ENCODE assay signal across 17 mouse cellular contexts in the genomic region with DNA sequence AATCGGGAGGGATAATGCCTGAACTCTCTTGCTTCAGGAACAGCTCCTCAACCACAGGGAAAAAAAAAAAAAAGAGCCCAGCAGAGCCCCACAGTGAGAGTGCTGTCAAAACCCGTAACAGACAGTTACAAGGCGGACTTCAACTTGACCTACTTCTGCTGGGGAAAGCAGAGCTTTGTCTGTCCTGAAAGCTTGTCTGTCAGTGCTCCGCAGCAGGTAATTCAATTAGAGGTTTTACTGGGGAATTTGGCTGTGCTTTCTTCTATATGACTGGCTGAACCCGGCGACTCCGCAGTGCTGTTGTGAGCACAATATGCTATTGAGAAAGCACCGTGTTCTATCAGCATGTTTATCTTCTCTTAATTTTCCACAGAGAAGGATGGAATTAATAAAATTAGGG.
DNase-seq lines count a peak whose midpoint lies in the region; ATAC-seq lines count a peak whose summit lies in the region.
"Had no signal": no experiment of that assay in that cellular context is flagged by ENCODE, and none has a peak within 500 bp of the region (broad histone marks: within the 10 kb centered on the region; RNA-seq: fewer than 3 reads in every experiment).

No protein-coding gene starts in this region.

- no peaks in the 10 kb centered on the region for H3K9me3 ChIP-seq in midbrain, embryonic 12.5 days
- no peaks in the 10 kb centered on the region for H3K9me3 ChIP-seq in midbrain, embryonic 11.5 days (ENCODE audit: control insufficient read depth, low read length)
- no peaks in the 10 kb centered on the region for H3K9me3 ChIP-seq in embryonic facial prominence, embryonic 13.5 days
- H3K9me3 ChIP-seq in hindbrain, embryonic 12.5 days (replicated peaks): no peaks in the 10 kb centered on the region
- H3K9me3 ChIP-seq: limb, embryonic 12.5 days had no signal

- H3K4me1 ChIP-seq in midbrain, embryonic 12.5 days: peaks cover 21% of the 10 kb centered on the region
- H3K4me1 ChIP-seq in midbrain, embryonic 11.5 days (ENCODE audit: control insufficient read depth, insufficient read depth, low read length): peaks cover 14% of the 10 kb centered on the region
- H3K4me1 ChIP-seq in embryonic facial prominence, embryonic 13.5 days: peaks cover 39% of the 10 kb centered on the region
- peaks cover 20% of the 10 kb centered on the region for H3K4me1 ChIP-seq in hindbrain, embryonic 12.5 days
- H3K4me1 ChIP-seq: megakaryocyte, embryonic 14.5 days had no signal

- no peak overlapping the region for H3K27ac ChIP-seq in midbrain, embryonic 12.5 days (replicated peaks)
- H3K27ac ChIP-seq in midbrain, embryonic 11.5 days (ENCODE audit: low read depth, low read length): no peak overlapping the region
- peak overlapping the region; percentile 71 for H3K27ac ChIP-seq in embryonic facial prominence, embryonic 13.5 days
- no peak overlapping the region for H3K27ac ChIP-seq in hindbrain, embryonic 12.5 days
- H3K27ac ChIP-seq: layer of hippocampus, adult 2 months; limb, embryonic 12.5 days had no signal

- no peak overlapping the region for H3K4me3 ChIP-seq in midbrain, embryonic 12.5 days
- no peak overlapping the region for H3K4me3 ChIP-seq in midbrain, embryonic 11.5 days (ENCODE audit: low read depth, low read length)
- peak overlapping the region; percentile 11; the same call in 1 of the 2 replicates for H3K4me3 ChIP-seq in embryonic facial prominence, embryonic 13.5 days
- H3K4me3 ChIP-seq in hindbrain, embryonic 12.5 days: no peak overlapping the region
- H3K4me3 ChIP-seq: erythroblast, embryonic 14.5 days; layer of hippocampus, adult 2 months; limb, embryonic 12.5 days; megakaryocyte, embryonic 14.5 days had no signal

- ATAC-seq in midbrain, embryonic 12.5 days (ENCODE audit: low FRiP score, low read depth): no peak
- ATAC-seq in midbrain, embryonic 11.5 days (ENCODE audit: low FRiP score): no peak
- no peak for ATAC-seq in embryonic facial prominence, embryonic 13.5 days (ENCODE audit: insufficient number of reproducible peaks, insufficient read depth, low FRiP score, low TSS enrichment, low read depth)
- no peak for ATAC-seq in hindbrain, embryonic 12.5 days (ENCODE audit: low FRiP score)
- ATAC-seq in erythroid progenitor cell, adult 5-6 weeks (replicated peaks; ENCODE audit: low FRiP score, poor library complexity, severe bottlenecking): no peak

- no peaks in the 10 kb centered on the region for H3K36me3 ChIP-seq in midbrain, embryonic 12.5 days
- H3K36me3 ChIP-seq in midbrain, embryonic 11.5 days (ENCODE audit: control insufficient read depth, insufficient read depth, low read length): no peaks in the 10 kb centered on the region
- no peaks in the 10 kb centered on the region for H3K36me3 ChIP-seq in embryonic facial prominence, embryonic 13.5 days
- no peaks in the 10 kb centered on the region for H3K36me3 ChIP-seq in hindbrain, embryonic 12.5 days
- H3K36me3 ChIP-seq: limb, embryonic 12.5 days had no signal

- H3K4me2 ChIP-seq in midbrain, embryonic 12.5 days (replicated peaks): peak overlapping the region; percentile 22; the same call in 1 of the 2 replicates
- H3K4me2 ChIP-seq in midbrain, embryonic 11.5 days: no peak overlapping the region
- H3K4me2 ChIP-seq in embryonic facial prominence, embryonic 13.5 days: peak overlapping the region; percentile 42
- peak overlapping the region; percentile 4; the same call in 1 of the 2 replicates for H3K4me2 ChIP-seq in hindbrain, embryonic 12.5 days (replicated peaks)
- H3K4me2 ChIP-seq: limb, embryonic 12.5 days had no signal

- WGBS in midbrain, embryonic 12.5 days: 27% methylated on average over 8 of the region's 8 CpGs
- WGBS in midbrain, embryonic 11.5 days: 32% methylated on average over 8 of the region's 8 CpGs
- WGBS in embryonic facial prominence, embryonic 13.5 days: 6% methylated on average over 8 of the region's 8 CpGs
- 23% methylated on average over 8 of the region's 8 CpGs for WGBS in hindbrain, embryonic 12.5 days

- no peaks in the 10 kb centered on the region for H3K27me3 ChIP-seq in midbrain, embryonic 12.5 days
- no peaks in the 10 kb centered on the region for H3K27me3 ChIP-seq in midbrain, embryonic 11.5 days (ENCODE audit: control insufficient read depth, insufficient read depth, low read length)
- H3K27me3 ChIP-seq in embryonic facial prominence, embryonic 13.5 days: no peaks in the 10 kb centered on the region
- no peaks in the 10 kb centered on the region for H3K27me3 ChIP-seq in hindbrain, embryonic 12.5 days
- H3K27me3 ChIP-seq: CH12.LX; limb, embryonic 12.5 days; megakaryocyte, embryonic 14.5 days had no signal

- no peak for DNase-seq in midbrain, embryonic 11.5 days (ENCODE audit: low spot score, missing footprints)
- no peak for DNase-seq in adrenal gland, adult 2 months
- no peak for DNase-seq in gastrocnemius, postnatal 25 days
- DNase-seq: cerebellum, adult 9-10 months; gastrocnemius, postnatal 14 days; kidney, adult 18-20 months; lung, adult 2 months; thymus, postnatal 4 days had no signal

- no peak overlapping the region for H3K9ac ChIP-seq in midbrain, embryonic 12.5 days (replicated peaks)
- no peak overlapping the region for H3K9ac ChIP-seq in midbrain, embryonic 11.5 days (ENCODE audit: low read length)
- no peak overlapping the region for H3K9ac ChIP-seq in embryonic facial prominence, embryonic 13.5 days
- no peak overlapping the region for H3K9ac ChIP-seq in hindbrain, embryonic 12.5 days
- H3K9ac ChIP-seq: limb, embryonic 12.5 days had no signal
